Mouse (Mus musculus): ENCODE results near the gene Bgn.

GRCm38 (mm10) chrX:73471764-73472163 is 11.6 kb upstream of the Bgn start:
- TF ChIP-seq EP300 (IDR thresholded peaks at IDR 0.05) = no peak
- TF ChIP-seq CTCF (IDR thresholded peaks at IDR 0.05) = no peak
